Mouse (Mus musculus) small intestine, adult 2 months (tissue): ENCODE results near the gene Cyb561. TPM values are rescaled to one million over a fixed set of nuclear protein-coding genes. Genes with fewer than 3 reads are reported as not detected.

Experiments used
- H3K27ac ChIP-seq: fragments of 200-500 bp; 2 replicates; pipeline ENCODE4 v1.5.1; 2012; ENCODE audit warnings: low read depth, low read length, control low read depth, inconsistent platforms; ENCODE audit not compliant: insufficient read depth
- H3K27me3 ChIP-seq: fragments of 200-500 bp; 2 replicates; pipeline ENCODE4 v1.6.1; 2012; ENCODE audit warnings: mild to moderate bottlenecking, moderate library complexity, low read length, inconsistent platforms; ENCODE audit not compliant: control insufficient read depth, insufficient read depth
- H3K36me3 ChIP-seq: fragments of 200-500 bp; 2 replicates; pipeline ENCODE4 v1.6.1; 2012; ENCODE audit warnings: mild to moderate bottlenecking, low read length, control low read depth, inconsistent platforms; ENCODE audit not compliant: control insufficient read depth, insufficient read depth
- H3K4me1 ChIP-seq: fragments of 200-500 bp; 2 replicates; pipeline ENCODE4 v1.6.1; 2012; ENCODE audit warnings: low read length, inconsistent platforms, mixed read lengths; ENCODE audit not compliant: control insufficient read depth, insufficient read depth, insufficient read length
- H3K4me3 ChIP-seq: fragments of 200-500 bp; 2 replicates; pipeline ENCODE4 v1.5.1; 2012; ENCODE audit warnings: low read depth, mild to moderate bottlenecking, control low read depth, inconsistent platforms, low read length, moderate library complexity
- CTCF ChIP-seq: fragments of 200-500 bp; IDR thresholded peaks from 2 replicates; pipeline ENCODE4 v1.5.1; 2012; ENCODE audit warnings: low read depth, mild to moderate bottlenecking, control low read depth, inconsistent platforms, low read length, moderate library complexity, mixed read lengths; ENCODE audit not compliant: insufficient replicate concordance, insufficient read length; ENCODE audit errors: extremely low read depth
- POLR2A ChIP-seq: fragments of 200-500 bp; IDR thresholded peaks from 2 replicates; pipeline ENCODE4 v1.6.1; 2012; ENCODE audit warnings: low read depth, mild to moderate bottlenecking, control low read depth, inconsistent platforms, low read length, moderate library complexity
- WGBS: fragments of 180-500 bp; shearing (Covaris S2); methylation state at CpG from one replicate; pipeline ENCODE4 v1.1.7; 2018; 5-methylcytosine and 5-hydroxymethylcytosine counted together
- polyA plus RNA-seq: library from polyadenylated mRNA; depleted of rRNA; stranded (reverse); fragments of >200 nt; gene quantifications from 2 replicates; pipeline ENCODE4 v1.2.3, GENCODE M21; 2012

Gene Cyb561
- polyA plus RNA-seq, 1 experiment, result 56.3 TPM

- no peaks in the 10 kb centered on the region for H3K36me3 ChIP-seq
- TF ChIP-seq POLR2A, result no peak
- TF ChIP-seq CTCF, result no peak
- 88% methylated on average over 20 of the region's 20 CpGs for WGBS
- H3K27ac ChIP-seq, result no peak overlapping the region
- no peaks in the 10 kb centered on the region for H3K27me3 ChIP-seq
- H3K4me1 ChIP-seq, result no peaks in the 10 kb centered on the region
- H3K4me3 ChIP-seq, result no peak overlapping the region
Observed at GRCm38 (mm10) chr11:105922769-105923663, 30.1 kb downstream of the Cyb561 start.

DNA sequence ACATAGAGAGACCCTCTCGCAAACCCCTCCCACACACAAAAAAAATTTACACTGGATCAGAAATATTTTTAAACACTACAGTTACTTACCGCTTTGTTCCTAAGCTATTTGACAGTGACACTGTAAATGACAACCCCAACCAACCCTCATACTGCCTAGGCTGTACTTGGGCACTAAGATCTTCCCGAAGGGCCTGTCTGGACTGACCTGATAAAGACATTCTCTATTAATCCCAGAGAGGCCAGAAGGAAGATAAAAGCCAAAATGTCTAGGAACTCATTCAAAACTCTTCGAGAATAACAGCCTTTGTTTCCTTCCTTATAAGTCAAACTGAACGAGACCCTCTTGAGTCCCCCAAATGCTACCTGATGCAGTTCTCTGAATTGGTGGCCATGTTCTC, 31.9 kb downstream of the Cyb561 start:
- WGBS, result 94% methylated on average over 5 of the region's 5 CpGs
- no peaks in the 10 kb centered on the region for H3K36me3 ChIP-seq
- H3K4me1 ChIP-seq, result no peaks in the 10 kb centered on the region
- no peaks in the 10 kb centered on the region for H3K27me3 ChIP-seq
- no peak overlapping the region for H3K27ac ChIP-seq
- TF ChIP-seq POLR2A (no peak), CTCF (no peak)
- no peak overlapping the region for H3K4me3 ChIP-seq

DNA sequence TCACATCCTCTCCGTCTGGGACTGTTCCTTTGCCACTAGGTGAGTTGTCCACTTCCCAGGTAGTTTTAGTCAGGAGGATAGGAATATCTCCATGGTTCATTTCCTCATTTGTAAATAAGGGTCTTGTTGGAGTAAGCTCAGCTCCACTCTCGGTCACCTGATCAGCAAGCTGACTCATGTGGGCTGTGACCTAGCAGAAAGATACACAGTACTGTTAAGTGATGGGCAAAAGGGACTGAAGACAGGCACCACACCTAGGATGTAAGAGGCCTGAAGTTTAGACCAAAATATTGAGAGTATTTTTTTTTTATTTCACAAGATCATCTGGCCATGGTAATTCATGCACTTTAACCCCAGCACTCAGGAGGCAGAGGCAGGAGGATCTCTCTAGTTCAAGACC, 32.3 kb downstream of the Cyb561 start:
- Histone ChIP-seq H3K36me3 (no peaks in the 10 kb centered on the region), H3K4me3 (no peak overlapping the region), H3K27me3 (no peaks in the 10 kb centered on the region), H3K27ac (no peak overlapping the region), H3K4me1 (no peaks in the 10 kb centered on the region)
- WGBS, result 91% methylated on average over 2 of the region's 2 CpGs
- TF ChIP-seq CTCF (no peak), POLR2A (no peak)

DNA sequence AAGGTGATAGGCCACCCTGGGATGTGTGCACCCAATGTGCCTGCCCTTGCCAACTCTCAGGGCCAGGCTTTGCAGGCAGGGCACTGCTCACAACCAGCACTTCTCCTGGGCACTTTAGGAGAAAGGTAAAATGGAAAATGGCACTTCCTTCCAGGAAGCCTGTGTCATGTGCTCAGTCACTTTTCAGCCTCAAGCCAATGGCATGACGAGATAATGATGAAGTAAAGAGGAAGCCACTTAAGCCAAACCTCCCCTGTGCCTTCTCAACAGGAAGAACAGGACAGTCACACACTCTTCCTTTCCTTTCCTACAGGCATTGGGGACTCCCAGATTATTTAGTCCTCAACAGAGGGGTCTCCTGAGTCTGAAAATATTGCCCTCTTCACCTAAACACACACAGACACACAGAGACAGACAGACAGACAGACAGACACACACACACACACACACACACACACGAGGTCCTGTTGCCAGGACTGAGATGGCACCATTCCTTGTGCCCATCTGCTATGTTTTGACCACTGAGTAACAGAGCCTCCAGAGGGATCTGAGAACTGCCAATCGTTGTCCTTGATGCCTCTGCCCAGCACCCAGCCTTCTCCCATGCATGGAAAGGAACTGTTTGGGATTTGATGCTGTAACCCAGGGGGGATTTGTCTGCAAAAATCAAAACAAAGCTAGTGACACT, 32.9 kb downstream of the Cyb561 start:
- Histone ChIP-seq H3K27ac (no peak overlapping the region), H3K27me3 (no peaks in the 10 kb centered on the region), H3K4me3 (no peak overlapping the region), H3K4me1 (no peaks in the 10 kb centered on the region), H3K36me3 (no peaks in the 10 kb centered on the region)
- TF ChIP-seq POLR2A (no peak), CTCF (no peak)
- WGBS, result 77% methylated on average over 3 of the region's 3 CpGs

DNA sequence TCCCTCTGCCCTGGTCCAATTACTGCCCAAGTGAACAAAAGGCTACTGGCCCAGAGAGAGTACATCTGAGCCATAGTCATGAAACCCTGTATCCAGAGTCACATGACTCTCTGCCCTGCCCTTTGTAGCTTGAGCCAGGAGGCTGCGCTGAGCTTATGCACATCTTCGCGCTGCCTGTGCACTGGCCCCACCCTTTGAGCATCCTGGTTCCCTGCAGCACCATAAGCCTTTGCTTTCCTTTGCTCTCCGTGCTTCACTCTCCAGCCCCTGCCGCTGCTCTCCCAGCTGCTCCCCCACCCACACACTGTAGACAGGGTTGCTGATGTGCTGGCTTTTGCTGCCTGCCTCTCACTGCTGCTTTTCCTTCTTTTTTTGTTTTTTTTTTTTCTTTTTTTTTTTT, 39.6 kb downstream of the Cyb561 start:
- H3K36me3 ChIP-seq, result no peaks in the 10 kb centered on the region; the same call in 1 of the 2 replicates
- TF ChIP-seq CTCF (no peak), POLR2A (no peak)
- no peaks in the 10 kb centered on the region for H3K27me3 ChIP-seq
- WGBS, result 74% methylated on average over 5 of the region's 5 CpGs
- no peaks in the 10 kb centered on the region for H3K4me1 ChIP-seq
- H3K27ac ChIP-seq, result no peak overlapping the region
- H3K4me3 ChIP-seq, result no peak overlapping the region

DNA sequence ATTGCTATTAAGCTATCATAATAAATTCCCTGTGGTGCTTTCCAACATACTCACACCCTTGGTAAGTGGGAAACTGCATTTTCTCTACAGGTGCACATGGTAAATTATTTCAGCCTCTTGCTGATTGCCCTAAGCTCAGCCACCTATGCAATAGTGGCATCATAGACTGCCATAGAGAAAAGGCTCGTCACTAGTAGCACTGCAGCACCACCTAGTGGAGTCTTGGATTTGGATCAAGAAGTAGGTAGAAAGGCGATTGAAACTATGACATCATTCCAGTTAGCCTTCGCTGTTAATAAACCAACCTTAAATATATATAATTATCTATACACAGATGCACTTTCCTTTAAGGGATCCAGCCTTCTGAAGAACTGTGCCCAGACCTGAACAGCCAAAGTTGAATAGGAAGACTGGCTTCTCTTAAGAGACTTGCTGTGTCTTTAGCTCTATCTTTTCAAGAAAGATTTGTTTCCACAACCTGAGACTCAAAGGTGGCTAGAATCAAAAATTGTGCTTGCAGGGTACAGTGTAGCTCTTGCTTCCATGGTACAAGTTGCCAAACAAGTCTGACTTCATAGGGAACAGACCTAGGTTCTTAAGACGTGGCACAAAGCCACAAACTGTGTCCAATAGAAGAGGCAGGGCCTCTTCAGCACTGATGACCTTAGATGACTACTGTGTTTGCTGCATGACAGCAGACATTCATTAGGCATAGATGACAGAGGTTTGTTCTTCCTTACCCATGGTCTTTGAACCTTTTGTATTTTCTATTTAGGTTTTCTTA, 41.4 kb downstream of the Cyb561 start:
- 19% methylated on average over 4 of the region's 4 CpGs for WGBS
- no peak overlapping the region for H3K27ac ChIP-seq
- no peaks in the 10 kb centered on the region for H3K4me1 ChIP-seq
- H3K4me3 ChIP-seq, result no peak overlapping the region
- H3K27me3 ChIP-seq, result no peaks in the 10 kb centered on the region
- no peaks in the 10 kb centered on the region; the same call in 1 of the 2 replicates for H3K36me3 ChIP-seq
- TF ChIP-seq CTCF (no peak), POLR2A (no peak)
